8 mouse cellular contexts compared by ENCODE assay signal in genomic region chr13:20940389-20940788, GRCm38 (mm10).
DNase-seq lines count a peak whose midpoint lies in the region; ATAC-seq and TF ChIP-seq lines count a peak whose summit lies in the region.

No protein-coding gene starts in this region.

- no peak overlapping the region for H3K4me3 ChIP-seq in heart, embryonic 12.5 days

- TF ChIP-seq POLR2A in brain, embryonic 14.5 days (IDR thresholded peaks at IDR 0.05; ENCODE audit: borderline replicate concordance, extremely low read depth, insufficient read depth, insufficient read length, poor library complexity, severe bottlenecking): no peak

- no peak overlapping the region for H3K4me2 ChIP-seq in heart, embryonic 12.5 days

- peak; percentile 1 to 37 for DNase-seq in heart, adult 18-20 months
- DNase-seq in right cerebral cortex, adult 2 months (ENCODE audit: low spot score in 2 of 2): peak; percentile 8 to 17
- no peak for DNase-seq in right cerebral cortex, postnatal 25 days
- DNase-seq in brain, embryonic 14.5 days (ENCODE audit: low read depth): peak; percentile 45
- peak; percentile 57 for DNase-seq in kidney, postnatal 10 days
- DNase-seq in natural killer cell, adult 2 months (ENCODE audit: low spot score in 2 of 2): peak; percentile 13 to 28
- no peak for DNase-seq in MN1 (ENCODE audit: low spot score)

- no peaks in the 10 kb centered on the region for H3K27me3 ChIP-seq in heart, embryonic 12.5 days (replicated peaks)

- no peak overlapping the region for H3K27ac ChIP-seq in heart, embryonic 12.5 days (ENCODE audit: poor library complexity, severe bottlenecking)

- ATAC-seq in heart, embryonic 12.5 days (ENCODE audit: insufficient number of reproducible peaks, low FRiP score): no peak

- 0 out of 2 replicates have a peak, but pooled peaks cover 3% of the 10 kb centered on the region for H3K9me3 ChIP-seq in heart, embryonic 12.5 days (replicated peaks)

- H3K36me3 ChIP-seq in heart, embryonic 12.5 days: no peaks in the 10 kb centered on the region

- 45% methylated on average over 6 of the region's 6 CpGs for WGBS in heart, embryonic 12.5 days

- TF ChIP-seq CTCF in brain, embryonic 14.5 days (IDR thresholded peaks at IDR 0.05; ENCODE audit: borderline replicate concordance, extremely low read depth, insufficient read depth, insufficient read length): peak; percentile 56; the same call in 1 of the 2 replicates

- no peak overlapping the region for H3K9ac ChIP-seq in heart, embryonic 12.5 days

- H3K4me1 ChIP-seq in heart, embryonic 12.5 days (replicated peaks): no peaks in the 10 kb centered on the region

Comparison
In these comparisons a context has a peak if more than half of its experiments do, and no peak if none do; other contexts are left out.
1. DNase-seq: peak in heart, adult 18-20 months (2 of 2), right cerebral cortex, adult 2 months (2 of 2), brain, embryonic 14.5 days (single experiment), kidney, postnatal 10 days (single experiment) and natural killer cell, adult 2 months (2 of 2); none in right cerebral cortex, postnatal 25 days (single experiment) and MN1 (single experiment).